Mouse (Mus musculus) 3T3-L1 (cell line): ENCODE measurements around the gene Kirrel3.

Experiments used
- DNase-seq: peaks from one replicate; pipeline ENCODE4 v3.0.0-alpha.2; 2015; ENCODE audit warnings: low read depth, low spot score

Kirrel3 gene

DNA sequence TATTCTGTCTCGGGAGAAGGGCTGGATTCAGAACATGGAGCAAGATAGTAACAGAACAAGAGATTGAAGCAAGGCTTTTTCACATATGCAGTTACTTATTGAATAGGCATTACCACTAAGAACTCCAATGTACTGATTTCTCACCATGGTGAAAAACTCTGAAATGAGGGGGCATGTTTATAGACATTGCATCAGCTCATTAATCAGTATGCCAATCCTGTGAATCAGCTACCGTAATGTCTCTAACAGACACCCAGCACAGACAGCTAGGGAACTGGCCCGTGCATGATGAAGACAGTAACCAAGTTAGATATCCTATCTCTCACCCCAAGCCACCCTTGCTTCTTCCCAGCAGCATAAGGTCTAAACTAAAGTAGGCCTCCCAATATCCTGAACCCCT, 492.5 kb downstream of the Kirrel3 start:
- peak; percentile 75 for DNase-seq

- DNase-seq: no peak
Measured at GRCm38 (mm10) chr9:34980516-34981265, 495.0 kb downstream of the Kirrel3 start.

- DNase-seq: peak; percentile 65
Measured at GRCm38 (mm10) chr9:34983513-34984462, 498.1 kb downstream of the Kirrel3 start.

- peak; percentile 96 for DNase-seq
Measured at GRCm38 (mm10) chr9:34986156-34986555, 500.5 kb downstream of the Kirrel3 start.

GRCm38 (mm10) chr9:34987422-34988148, 501.9 kb downstream of the Kirrel3 start:
- no peak for DNase-seq

DNA sequence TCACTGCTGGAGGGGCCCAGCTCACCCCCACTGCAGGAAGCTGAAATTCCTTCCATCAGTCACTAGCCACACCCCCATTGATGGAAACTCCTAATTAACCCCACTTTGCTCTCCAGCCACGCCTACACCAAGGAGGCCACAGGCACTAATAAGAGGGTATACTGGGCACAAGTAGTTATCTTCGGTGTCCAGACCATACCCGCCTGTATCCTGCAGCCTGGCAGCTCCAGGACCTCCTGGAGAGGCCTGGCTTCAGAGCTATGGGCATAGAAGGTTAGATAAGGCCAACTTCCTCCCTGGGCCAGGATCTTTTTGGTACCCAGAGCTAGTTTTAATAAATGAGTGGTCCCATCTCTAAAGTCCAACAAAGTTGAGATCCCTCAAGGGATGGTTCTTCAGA, 503.0 kb downstream of the Kirrel3 start:
- DNase-seq: no peak

DNA sequence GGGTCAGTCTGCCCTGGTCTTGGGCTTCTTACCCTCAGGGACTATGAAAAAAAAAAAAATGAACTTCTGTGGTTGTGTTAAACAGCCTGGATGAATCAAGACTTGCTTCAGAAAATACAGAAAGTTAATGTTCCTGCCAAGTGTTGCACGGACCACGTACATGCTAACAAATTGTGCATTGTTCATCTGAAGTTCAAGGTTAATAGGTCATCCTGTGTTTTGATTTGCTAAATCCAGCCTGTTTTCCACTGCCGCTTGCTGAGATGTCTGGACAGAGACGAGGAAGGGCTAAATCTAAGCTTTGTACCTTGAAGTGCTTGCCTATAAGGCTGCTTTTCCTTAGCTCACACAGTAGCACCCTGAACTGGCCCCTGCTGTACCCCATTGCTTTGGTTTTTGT, 506.5 kb downstream of the Kirrel3 start:
- DNase-seq: peak; percentile 92

DNA sequence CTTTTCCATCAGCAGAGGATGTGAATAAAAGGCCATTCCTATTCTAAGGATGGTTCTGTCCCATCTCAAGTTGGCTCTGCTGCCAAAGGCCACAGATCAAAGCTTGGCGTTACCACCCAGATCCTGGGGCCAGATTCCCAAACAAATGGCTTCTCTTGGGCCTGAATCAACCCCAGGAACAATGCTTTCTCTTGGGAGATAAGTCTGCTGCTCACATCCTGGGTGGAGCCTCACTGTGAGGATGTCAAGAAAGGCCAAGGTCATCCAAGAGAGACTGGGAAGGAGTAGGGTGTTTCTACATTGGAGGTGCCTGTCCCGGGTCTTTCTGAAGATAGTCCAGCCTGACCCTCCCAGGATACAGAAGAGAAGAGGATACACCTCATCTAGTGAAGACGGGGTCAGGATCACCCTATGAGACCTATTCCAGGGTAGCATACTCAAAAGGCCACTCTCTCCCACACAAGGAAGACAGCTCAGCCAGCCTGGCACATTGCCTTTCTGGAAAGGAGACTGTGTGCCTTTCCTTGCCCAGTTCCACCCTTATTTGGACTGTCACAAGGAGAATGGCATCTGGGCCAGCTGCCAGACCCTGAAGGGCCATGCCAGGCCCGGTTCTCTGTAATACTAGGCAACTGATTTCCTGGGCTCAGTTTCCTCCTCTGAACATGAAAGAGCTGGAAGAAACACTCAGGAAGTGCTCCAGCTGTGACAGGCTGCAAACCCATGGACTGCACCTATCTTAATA, 507.9 kb downstream of the Kirrel3 start:
- DNase-seq: peak; percentile 88

DNA sequence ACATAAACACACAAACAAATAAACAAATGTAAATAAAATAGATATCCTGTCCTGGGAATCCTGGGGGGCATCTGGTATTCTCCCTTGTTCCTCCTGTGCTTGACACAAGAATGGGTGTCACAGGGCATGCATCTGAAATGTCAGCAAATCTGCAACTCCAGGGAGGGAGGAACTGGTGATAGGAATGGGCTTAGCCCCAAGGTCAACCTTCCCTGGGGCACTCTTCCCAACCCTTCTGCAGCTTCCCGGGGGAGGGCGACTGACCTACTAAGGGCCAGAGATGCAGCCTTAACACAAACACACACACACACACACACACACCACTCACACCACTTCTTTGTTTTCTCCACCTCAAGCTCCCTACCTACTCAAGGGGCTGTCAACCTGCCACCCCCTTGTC, 509.4 kb downstream of the Kirrel3 start:
- no peak for DNase-seq

- DNase-seq: no peak
Measured at GRCm38 (mm10) chr9:34995660-34996378, 510.1 kb downstream of the Kirrel3 start.

DNA sequence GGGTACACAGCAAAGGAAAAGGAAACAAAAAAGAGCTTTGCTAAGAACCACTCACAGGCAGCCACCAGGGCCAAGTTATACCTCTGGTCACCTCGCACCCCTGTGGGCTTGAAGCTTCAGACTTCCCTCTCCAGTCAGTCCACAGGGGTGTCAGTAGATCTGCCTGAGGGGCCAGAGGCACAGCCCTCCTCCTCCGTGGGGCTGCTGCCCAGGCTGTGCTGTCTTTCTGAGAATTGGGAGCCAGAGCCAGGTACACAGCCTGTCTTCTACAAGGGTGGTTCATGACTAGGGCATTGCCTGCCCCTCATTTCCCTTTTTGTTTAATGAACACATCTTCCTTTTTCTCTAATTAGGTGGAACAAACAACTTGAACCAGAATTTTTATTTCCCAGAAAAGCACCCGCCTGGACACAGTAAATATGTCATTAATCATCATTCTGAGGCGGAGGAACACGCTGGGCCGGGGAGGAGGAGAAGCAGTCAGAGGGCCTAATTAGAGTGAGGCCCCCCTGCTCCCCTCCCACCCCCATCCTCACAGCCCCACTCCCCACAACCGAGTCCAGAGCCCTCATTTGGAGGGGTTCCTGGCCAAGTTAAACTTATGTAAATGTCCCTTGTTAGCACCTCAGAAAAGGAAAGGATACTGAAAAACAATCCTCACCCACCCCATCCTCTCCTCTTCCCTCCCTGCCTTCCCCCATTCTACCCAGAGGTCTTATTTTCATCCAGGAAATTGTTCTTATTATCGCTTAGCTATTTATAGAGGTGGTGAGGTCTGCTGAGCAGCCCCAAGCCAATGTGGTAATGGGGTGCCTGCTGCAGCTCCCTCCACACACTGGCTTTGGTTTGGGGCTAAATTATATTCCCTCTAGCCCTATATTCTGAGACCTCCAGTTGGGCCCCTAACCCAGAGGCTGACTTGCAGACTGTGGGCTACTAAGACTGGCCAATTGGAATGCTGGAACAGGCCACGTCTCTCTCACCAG, 512.5 kb downstream of the Kirrel3 start:
- DNase-seq: no peak

DNA sequence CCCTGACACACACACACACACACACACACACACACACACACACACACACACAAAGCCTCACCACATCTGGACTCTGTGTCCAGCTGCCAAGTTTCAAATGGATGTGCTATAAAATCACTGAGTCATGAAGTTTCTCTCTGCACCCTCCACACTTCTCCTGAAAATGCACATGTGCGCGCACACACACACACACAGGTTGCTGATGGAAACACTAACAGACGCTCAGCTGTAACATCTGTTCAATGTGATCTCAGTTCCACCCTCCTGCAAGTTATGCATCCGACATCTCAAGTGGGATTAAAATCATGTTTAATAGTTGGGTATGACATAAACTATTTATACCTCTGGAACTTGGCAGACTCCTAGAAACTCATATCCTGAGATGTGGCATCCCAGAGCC, 518.4 kb downstream of the Kirrel3 start:
- peak; percentile 61 for DNase-seq

DNA sequence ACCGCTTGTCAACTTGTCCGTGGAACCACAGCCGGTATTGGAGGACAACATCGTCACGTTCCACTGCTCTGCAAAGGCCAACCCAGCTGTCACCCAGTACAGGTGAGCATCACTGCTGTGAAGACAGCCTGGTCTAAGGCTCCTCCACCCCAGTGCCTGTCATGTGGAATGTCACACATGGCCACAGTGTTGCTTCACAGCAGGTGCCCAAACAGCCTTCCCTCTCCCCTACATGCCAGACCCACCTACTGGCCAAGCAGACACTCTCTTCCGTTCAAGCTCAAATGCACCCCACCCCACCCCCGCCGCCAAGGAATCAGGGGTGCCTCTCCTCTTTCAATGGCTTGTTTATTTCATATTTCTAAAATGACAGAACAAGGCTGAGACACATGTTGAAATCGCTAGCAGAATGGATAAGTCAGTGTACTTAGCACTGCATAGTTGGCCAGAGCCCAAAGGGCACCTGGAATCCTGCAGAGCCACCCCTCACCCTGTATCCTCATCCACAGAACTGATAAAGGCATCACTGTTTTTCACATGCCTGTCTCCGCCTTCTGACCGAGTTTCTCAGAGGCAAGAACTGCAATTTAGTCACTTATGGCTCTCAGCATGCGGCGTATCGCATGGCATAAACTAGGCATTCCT, 522.1 kb downstream of the Kirrel3 start:
- no peak for DNase-seq

- DNase-seq: peak; percentile 73
Measured at GRCm38 (mm10) chr9:35016762-35017161, 531.1 kb downstream of the Kirrel3 start.

DNA sequence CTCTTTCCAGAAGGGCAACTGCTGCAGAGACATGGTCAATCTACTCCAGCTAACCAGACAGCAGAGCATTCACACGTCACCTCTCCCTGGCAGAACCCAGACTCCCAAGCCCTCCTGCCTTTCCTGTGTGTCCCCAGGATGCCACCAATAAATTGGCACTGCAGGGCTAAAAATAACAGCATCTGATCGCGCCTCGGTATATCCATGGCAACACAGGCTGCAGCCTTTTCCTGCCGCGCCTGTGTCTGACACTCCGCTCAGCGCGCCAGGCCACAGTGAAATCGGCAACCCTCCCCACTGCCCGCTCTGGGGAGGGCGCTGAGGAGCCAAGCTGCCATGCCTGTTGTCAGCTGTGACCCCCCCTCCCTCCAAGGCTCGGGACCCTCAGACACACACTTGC, 531.9 kb downstream of the Kirrel3 start:
- no peak for DNase-seq

DNA sequence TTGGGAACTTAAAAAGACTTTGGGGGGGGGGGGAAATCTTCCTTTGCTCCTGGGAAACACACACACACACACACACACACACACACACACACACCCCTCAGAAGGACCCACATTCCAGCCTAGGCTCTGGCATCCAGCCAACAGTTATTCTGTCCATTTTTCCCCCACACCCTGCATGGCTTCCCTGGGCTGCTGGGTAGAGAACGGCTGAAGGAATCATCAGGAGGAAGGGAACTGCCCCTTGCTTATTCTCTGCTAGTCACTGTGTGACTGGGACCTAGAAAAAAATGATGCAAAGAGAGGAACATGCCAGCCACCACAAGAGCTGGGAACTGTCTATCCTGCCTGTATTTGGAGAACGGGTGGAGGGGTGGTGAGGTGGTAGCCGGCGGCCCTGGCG, 532.4 kb downstream of the Kirrel3 start:
- no peak for DNase-seq

- DNase-seq: peak; percentile 84
Measured at GRCm38 (mm10) chr9:35019372-35019771, 533.7 kb downstream of the Kirrel3 start.

- no peak for DNase-seq
Measured at GRCm38 (mm10) chr9:35020015-35020653, 534.4 kb downstream of the Kirrel3 start.
